In genomic region chr6:51757746-51758145, GRCm38 (mm10) we compare ENCODE assay signal across 27 mouse cellular contexts.
DNase-seq lines count a peak whose midpoint lies in the region; ATAC-seq and TF ChIP-seq lines count a peak whose summit lies in the region.
"Had no signal": no experiment of that assay in that cellular context is flagged by ENCODE, and none has a peak within 500 bp of the region (broad histone marks: within the 10 kb centered on the region; RNA-seq: fewer than 3 reads in every experiment).

No protein-coding gene starts in this region.

- TF ChIP-seq CTCF in hindbrain, postnatal 0 days (IDR thresholded peaks at IDR 0.05; ENCODE audit: low read depth) = no peak

- H3K4me3 ChIP-seq in hindbrain, embryonic 14.5 days (replicated peaks; ENCODE audit: low read length) = no peak overlapping the region
- H3K4me3 ChIP-seq in hindbrain, postnatal 0 days (ENCODE audit: low read length) = no peak overlapping the region
- H3K4me3 ChIP-seq: embryonic facial prominence, embryonic 10.5 days; embryonic facial prominence, embryonic 13.5 days; erythroblast, embryonic 14.5 days; forebrain, embryonic 12.5 days; forebrain, embryonic 15.5 days; heart, embryonic 12.5 days; heart, embryonic 15.5 days; kidney, embryonic 15.5 days had no signal

- no peaks in the 10 kb centered on the region for H3K36me3 ChIP-seq in hindbrain, embryonic 14.5 days (replicated peaks; ENCODE audit: control insufficient read depth, insufficient read depth)
- H3K36me3 ChIP-seq in hindbrain, postnatal 0 days (ENCODE audit: insufficient read depth, low read length) = no peaks in the 10 kb centered on the region
- H3K36me3 ChIP-seq: embryonic facial prominence, embryonic 10.5 days; embryonic facial prominence, embryonic 13.5 days; forebrain, embryonic 12.5 days; forebrain, embryonic 15.5 days; G1E; heart, embryonic 12.5 days; heart, embryonic 15.5 days; kidney, embryonic 15.5 days had no signal

- no peak overlapping the region for H3K9ac ChIP-seq in hindbrain, embryonic 14.5 days
- no peak overlapping the region for H3K9ac ChIP-seq in hindbrain, postnatal 0 days (replicated peaks; ENCODE audit: low read length)
- H3K9ac ChIP-seq: embryonic facial prominence, embryonic 13.5 days; forebrain, embryonic 12.5 days; forebrain, embryonic 15.5 days; heart, embryonic 12.5 days; heart, embryonic 15.5 days; kidney, embryonic 15.5 days had no signal

- peak; percentile 23 to 40 for DNase-seq in cerebellum, adult 18-20 months
- DNase-seq in cerebellum, postnatal 36 days = no peak
- DNase-seq in cerebellum, postnatal 25 days = peak; percentile 35 to 40
- no peak for DNase-seq in cerebellum, adult 8-10 months
- no peak for DNase-seq in hindbrain, embryonic 14.5 days (ENCODE audit: low spot score)
- DNase-seq in hindbrain, postnatal 0 days (ENCODE audit: low spot score) = no peak
- DNase-seq in brain, adult 2 months (ENCODE audit: low read depth, low spot score) = peak; percentile 46
- no peak for DNase-seq in thymus, postnatal 36 days
- DNase-seq: B cell, adult 2 months; embryo, embryonic 11 days; gastrocnemius, postnatal 25 days; heart, adult 18-20 months; heart, postnatal 10 days; heart, postnatal 36 days; kidney, adult 2 months had no signal

- H3K9me3 ChIP-seq in hindbrain, embryonic 14.5 days (ENCODE audit: control insufficient read depth, low read length) = no peaks in the 10 kb centered on the region
- H3K9me3 ChIP-seq in hindbrain, postnatal 0 days (ENCODE audit: low read length) = no peaks in the 10 kb centered on the region
- H3K9me3 ChIP-seq: embryonic facial prominence, embryonic 10.5 days; embryonic facial prominence, embryonic 13.5 days; forebrain, embryonic 12.5 days; forebrain, embryonic 15.5 days; G1E; heart, embryonic 12.5 days; heart, embryonic 15.5 days; kidney, embryonic 15.5 days had no signal

- 74% methylated on average over 4 of the region's 4 CpGs for WGBS in hindbrain, embryonic 14.5 days
- 66% methylated on average over 4 of the region's 4 CpGs for WGBS in hindbrain, postnatal 0 days

- no peak for ATAC-seq in hindbrain, embryonic 14.5 days (ENCODE audit: low FRiP score)
- ATAC-seq in hindbrain, postnatal 0 days = no peak
- ATAC-seq: forebrain, embryonic 15.5 days; intestine, postnatal 0 days; Patski had no signal

- peaks cover 11% of the 10 kb centered on the region for H3K4me1 ChIP-seq in hindbrain, embryonic 14.5 days (replicated peaks; ENCODE audit: control insufficient read depth, insufficient read depth, low read length)
- no peaks in the 10 kb centered on the region for H3K4me1 ChIP-seq in hindbrain, postnatal 0 days (ENCODE audit: insufficient read depth, low read length)
- H3K4me1 ChIP-seq: heart, embryonic 15.5 days had no signal

- H3K27ac ChIP-seq in hindbrain, embryonic 14.5 days = peak overlapping the region; percentile 9
- no peak overlapping the region for H3K27ac ChIP-seq in hindbrain, postnatal 0 days
- H3K27ac ChIP-seq: embryonic facial prominence, embryonic 10.5 days; embryonic facial prominence, embryonic 13.5 days; forebrain, embryonic 12.5 days; forebrain, embryonic 15.5 days; heart, embryonic 15.5 days; kidney, embryonic 15.5 days had no signal

- H3K4me2 ChIP-seq in hindbrain, embryonic 14.5 days (replicated peaks) = no peak overlapping the region
- no peak overlapping the region for H3K4me2 ChIP-seq in hindbrain, postnatal 0 days (ENCODE audit: low read depth, low read length)
- H3K4me2 ChIP-seq: embryonic facial prominence, embryonic 13.5 days; forebrain, embryonic 12.5 days; forebrain, embryonic 15.5 days; heart, embryonic 12.5 days; heart, embryonic 15.5 days; kidney, embryonic 15.5 days had no signal

- no peaks in the 10 kb centered on the region for H3K27me3 ChIP-seq in hindbrain, embryonic 14.5 days (ENCODE audit: control insufficient read depth, insufficient read depth, low read length)
- no peaks in the 10 kb centered on the region for H3K27me3 ChIP-seq in hindbrain, postnatal 0 days (ENCODE audit: insufficient read depth, low read length)
- H3K27me3 ChIP-seq: CH12.LX; embryonic facial prominence, embryonic 13.5 days; forebrain, embryonic 12.5 days; forebrain, embryonic 15.5 days; heart, embryonic 15.5 days; kidney, embryonic 15.5 days; Patski had no signal

Comparison
In these comparisons a context has a peak if more than half of its experiments do, and no peak if none do; other contexts are left out.
1. DNase-seq: peak in cerebellum, adult 18-20 months (2 of 2), cerebellum, postnatal 25 days (2 of 2) and brain, adult 2 months (single experiment); none in cerebellum, postnatal 36 days (0 of 2), cerebellum, adult 8-10 months (single experiment), hindbrain, embryonic 14.5 days (single experiment), hindbrain, postnatal 0 days (single experiment) and thymus, postnatal 36 days (0 of 2).